Mouse (Mus musculus) MEL-GATA-1-ER (cell line): Measurements from ENCODE around the gene Ralgapa2.
"Not testable (repeated sequence)": the region's sequence is repeated elsewhere in the genome, so short reads cannot be mapped to it uniquely, and the experiment has no call there.

Experiments used
- DNase-seq: peaks from one replicate; pipeline ENCODE4 v3.0.0-alpha.2; 2012; ENCODE audit warnings: low read depth; ENCODE audit errors: extremely low read depth

Ralgapa2 gene

GRCm38 (mm10) chr2:146499111-146499510 lies 13.0 kb downstream of the Ralgapa2 start:
- no peak for DNase-seq

GRCm38 (mm10) chr2:146498298-146498697 lies 13.8 kb downstream of the Ralgapa2 start:
- no peak for DNase-seq

DNA sequence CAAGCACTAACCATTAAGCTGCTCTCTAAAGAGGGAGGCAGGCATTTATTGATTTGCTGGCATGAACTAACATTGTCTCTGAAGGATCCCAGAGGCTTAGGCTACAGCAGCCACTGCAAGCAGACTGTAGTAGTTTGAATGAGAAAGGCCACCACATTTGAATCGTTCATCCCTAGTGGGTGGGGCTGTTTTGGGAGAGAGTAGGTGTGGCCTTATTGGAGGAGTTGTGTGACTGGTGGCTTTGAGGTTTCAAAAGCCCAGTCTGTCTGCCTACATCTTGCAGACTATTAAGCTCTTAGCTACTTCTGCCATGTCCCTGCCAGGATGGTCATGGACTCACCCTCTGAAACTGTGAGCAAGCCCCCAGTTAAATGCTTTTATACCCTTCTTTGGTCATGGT lies 15.1 kb downstream of the Ralgapa2 start:
- DNase-seq = no peak

- DNase-seq = no peak
Measured at GRCm38 (mm10) chr2:146495781-146496180, 16.4 kb downstream of the Ralgapa2 start.

GRCm38 (mm10) chr2:146493354-146493946 lies 18.7 kb downstream of the Ralgapa2 start:
- no peak for DNase-seq

GRCm38 (mm10) chr2:146491830-146492610 lies 20.1 kb downstream of the Ralgapa2 start:
- DNase-seq = no peak

GRCm38 (mm10) chr2:146490926-146491325 lies 21.2 kb downstream of the Ralgapa2 start:
- no peak for DNase-seq

DNA sequence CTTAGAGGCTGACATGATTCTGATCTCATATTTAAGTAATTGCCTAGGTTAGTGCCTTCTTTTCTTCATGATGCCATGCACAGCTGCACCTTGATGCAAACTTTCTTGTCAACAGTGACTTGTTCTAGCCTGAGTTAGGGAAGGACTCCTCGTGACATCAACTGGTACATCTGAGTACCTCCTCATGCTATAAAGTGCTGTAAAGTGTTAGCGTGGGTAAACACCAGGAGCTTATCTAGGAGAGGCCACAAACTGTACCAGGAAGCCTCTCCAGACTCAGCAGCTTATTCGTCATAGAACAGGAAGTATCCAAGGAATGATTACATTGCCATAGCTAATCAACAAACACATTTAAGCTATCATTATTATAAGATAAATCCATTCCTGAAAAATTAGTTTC lies 23.9 kb downstream of the Ralgapa2 start:
- DNase-seq = no peak

- no peak for DNase-seq
Measured at GRCm38 (mm10) chr2:146482859-146483258, 29.3 kb downstream of the Ralgapa2 start.

- no peak for DNase-seq
Measured at GRCm38 (mm10) chr2:146477491-146477890, 34.7 kb downstream of the Ralgapa2 start.

GRCm38 (mm10) chr2:146476428-146476972 lies 35.6 kb downstream of the Ralgapa2 start:
- no peak for DNase-seq

DNA sequence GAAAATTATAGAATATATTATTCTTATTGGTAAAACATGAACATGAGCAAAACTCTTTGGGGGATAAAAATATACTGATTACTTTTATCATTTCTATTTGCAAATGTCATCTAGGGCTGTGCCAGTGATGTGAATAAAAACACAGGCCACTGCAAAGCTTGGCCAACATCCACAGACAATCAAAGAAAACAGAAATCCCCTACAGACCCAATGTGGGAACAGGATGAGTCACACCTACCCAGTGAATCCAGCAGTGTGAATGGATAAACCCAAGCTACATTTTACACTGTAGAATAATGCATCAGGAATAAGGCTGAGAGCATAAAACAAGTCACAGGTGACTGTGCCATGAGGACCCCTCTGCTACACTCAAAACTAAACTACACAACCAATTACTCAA lies 36.1 kb downstream of the Ralgapa2 start:
- DNase-seq = no peak

DNA sequence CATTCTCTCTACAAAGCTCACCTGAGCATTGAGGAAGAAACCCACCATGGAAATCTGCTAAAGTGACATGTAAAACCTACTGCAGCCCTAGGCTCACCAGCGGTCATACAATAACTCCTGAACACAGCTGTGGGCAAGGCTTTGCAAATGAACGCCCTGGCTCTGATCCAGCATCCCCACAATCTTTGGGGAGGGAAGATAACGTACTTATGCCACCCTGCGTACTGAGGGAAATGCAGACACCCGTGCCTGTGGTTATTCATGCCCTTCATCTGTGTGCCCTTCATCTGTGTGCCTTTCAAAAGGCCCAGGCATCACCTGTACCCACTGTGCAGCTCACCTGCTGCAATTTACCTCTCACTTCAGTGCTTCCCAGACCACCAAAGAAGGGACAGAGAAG lies 41.2 kb downstream of the Ralgapa2 start:
- no peak for DNase-seq

DNA sequence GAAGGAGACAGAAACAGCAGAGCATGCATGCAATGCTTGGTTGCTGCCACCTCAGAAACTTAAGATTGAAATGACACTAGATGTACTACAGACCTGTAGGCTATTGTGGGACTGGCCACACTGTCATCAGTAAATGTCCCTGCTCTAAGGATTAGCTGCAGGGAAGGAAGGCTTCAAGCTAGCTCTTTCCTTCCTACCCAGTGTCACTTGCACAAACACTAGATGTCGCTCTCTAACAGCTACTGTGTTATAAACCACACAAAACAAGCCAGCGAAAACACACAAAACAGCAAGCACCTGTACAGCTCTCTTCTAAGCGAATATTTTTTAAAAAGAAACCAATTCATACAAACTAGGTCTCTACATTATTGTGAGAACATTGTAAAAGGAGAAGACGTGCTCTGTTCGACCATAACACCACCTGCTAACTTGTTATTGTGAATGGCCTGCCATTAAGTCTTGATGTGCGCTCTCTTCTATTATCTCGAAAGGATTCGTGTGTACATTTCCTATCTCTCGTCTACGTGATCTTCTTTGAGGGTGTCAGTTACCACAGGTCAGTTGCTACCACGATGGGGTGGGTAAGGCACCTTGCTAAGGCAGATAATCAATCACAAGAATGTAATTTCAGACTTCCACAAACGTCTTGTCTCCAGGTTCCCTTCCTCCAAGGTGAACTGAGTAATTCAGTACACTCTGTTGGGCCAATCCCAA lies 42.3 kb downstream of the Ralgapa2 start:
- no peak for DNase-seq

DNA sequence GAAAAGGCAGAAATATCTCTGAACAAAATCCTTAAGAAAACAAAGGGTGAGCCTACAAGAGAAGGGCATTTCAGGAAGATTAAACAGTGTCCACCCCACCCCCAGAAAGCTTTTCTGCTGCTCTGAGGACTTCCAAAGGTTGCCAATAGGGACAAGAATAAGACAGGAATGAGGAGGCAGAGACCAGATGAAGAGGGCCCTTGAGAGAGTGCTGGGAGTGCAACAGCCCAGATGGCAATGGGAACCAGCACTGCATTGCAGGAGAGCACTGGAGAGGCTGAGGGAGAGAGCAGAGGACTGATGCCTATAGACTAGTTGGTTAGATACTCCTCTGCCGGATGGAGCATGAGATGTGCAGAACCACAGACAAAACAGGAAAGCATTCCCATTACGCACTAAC lies 43.2 kb downstream of the Ralgapa2 start:
- no peak for DNase-seq

- no peak for DNase-seq
Measured at GRCm38 (mm10) chr2:146468016-146468415, 44.1 kb downstream of the Ralgapa2 start.

DNA sequence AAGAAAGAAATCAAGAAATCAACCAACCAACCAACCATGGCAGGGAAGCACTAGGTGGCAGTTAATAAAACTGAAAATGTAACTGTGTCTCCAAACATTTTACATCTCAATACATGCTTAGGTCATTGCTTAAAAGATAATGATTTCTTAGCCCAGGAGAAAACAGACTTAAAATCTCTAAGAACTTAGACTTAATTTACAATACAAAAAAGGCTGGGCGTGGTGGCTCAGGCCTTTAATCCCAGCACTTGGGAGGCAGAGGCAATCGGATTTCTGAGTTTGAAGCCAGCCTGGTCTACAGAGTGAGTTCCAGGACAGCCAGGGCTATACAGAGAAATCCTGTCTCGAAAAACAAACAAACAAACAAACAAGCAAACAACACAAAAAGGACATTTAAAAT lies 45.3 kb downstream of the Ralgapa2 start:
- not testable (repeated sequence) for DNase-seq

GRCm38 (mm10) chr2:146457494-146457893 lies 54.6 kb downstream of the Ralgapa2 start:
- DNase-seq = no peak

DNA sequence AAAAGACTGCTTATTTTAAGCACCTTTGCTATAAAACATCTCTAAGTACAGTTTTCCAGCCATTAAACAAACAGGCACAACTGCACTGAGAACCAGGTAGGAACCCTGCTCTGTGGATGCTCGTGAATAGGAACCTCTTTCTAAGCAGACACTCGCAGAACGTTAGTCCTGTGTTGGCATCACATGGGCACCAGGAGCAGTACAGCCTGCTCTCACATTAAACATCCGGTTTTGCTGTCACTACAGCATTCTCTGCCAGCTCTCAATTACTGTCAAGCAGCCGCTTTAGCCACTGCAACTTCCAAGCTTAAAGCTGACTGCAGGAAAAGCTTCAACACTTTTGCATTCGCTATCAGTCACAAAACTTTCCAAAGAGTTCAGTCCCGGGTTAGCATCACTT lies 55.5 kb downstream of the Ralgapa2 start:
- DNase-seq = no peak

- no peak for DNase-seq
Measured at GRCm38 (mm10) chr2:146456062-146456461, 56.1 kb downstream of the Ralgapa2 start.

GRCm38 (mm10) chr2:146444009-146444408 lies 68.1 kb downstream of the Ralgapa2 start:
- no peak for DNase-seq

DNA sequence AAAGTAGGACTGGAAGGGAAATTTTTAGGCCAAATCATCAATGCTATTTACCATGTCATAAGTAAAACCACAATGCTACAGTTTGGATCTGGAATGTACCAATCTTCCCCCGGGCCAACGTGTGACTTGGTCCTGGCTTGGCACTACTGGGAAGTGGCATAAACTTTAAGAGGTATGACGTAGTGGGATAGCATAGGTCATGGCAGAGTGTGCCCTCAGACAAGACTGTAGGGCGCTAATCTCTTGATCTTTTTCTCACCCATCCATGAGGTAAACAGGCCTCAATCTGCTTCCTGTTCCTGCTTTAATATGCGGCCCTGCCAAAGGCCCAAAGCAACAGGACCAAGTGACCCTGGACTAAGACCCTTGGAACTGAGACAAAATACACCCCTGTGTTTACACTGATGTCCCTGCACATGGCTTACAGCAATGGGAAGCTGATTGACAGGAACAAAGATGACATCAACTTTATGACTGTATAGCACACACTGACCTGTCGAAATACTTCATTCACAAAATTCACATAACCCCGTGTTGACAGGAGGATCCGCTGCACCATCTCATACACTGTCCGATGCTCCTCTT lies 68.8 kb downstream of the Ralgapa2 start:
- no peak for DNase-seq
